Mouse (Mus musculus): ENCODE measurements around the gene Tex22.
A peak's percentile ranks its signal among the peaks of the same experiment; 100 is the strongest.

Tex22 gene

DNA sequence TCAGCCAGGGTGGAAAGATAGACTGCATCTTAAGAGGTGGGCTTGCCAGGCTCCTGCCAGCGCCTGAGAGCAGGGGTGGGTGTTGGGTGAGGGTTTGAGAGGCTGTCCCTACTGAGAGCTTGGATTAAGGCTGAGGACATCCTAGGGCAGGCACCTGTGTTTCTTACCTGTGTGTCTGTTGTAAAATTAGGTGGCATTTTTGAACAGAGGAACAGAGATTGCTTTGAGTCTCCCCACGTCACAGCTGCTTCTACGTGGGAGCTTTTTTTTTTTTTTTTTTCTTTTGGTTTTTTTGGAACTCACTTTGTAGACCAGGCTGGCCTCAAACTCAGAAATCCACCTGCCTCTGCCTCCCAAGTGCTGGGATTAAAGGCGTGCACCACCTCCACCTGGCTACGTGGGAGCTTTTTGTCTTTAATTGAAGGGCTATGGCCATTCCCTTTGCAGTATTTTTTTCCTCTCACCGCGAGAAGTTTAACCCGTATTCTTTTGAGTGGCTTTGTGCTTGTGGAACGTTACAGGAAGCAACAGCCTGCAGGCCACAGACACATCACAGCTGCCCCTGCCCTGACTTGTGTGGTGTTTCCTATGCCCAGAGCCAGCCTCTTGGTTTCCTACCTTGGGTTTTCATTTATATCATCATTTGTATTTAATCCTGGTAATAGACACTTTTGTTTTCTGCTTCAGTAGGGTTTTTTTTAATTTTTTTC lies 27.1 kb downstream of the Tex22 start:
- no peak for DNase-seq (ENCODE audit: low read depth, low spot score)

DNA sequence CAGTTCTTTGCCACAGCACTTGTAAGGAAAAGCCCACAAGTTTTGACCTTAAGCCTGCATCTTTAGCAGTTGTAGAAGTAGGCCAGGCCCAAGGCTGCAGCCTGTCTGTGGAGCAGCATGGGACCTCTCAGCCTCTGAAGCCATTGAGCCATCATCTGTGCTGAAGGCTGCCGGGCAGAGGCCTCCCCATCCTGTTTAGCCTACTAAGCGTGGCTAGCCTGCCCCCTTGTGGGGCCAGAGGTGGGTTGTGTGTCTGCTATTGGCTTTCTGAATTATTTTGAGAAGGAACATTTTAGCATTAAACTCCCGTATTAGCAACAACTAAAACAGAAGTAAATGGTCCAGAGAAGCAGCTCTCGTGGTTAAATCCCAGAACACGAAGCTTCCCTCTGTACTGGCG lies 28.2 kb downstream of the Tex22 start:
- DNase-seq (ENCODE audit: low read depth, low spot score), result peak; percentile 75

DNA sequence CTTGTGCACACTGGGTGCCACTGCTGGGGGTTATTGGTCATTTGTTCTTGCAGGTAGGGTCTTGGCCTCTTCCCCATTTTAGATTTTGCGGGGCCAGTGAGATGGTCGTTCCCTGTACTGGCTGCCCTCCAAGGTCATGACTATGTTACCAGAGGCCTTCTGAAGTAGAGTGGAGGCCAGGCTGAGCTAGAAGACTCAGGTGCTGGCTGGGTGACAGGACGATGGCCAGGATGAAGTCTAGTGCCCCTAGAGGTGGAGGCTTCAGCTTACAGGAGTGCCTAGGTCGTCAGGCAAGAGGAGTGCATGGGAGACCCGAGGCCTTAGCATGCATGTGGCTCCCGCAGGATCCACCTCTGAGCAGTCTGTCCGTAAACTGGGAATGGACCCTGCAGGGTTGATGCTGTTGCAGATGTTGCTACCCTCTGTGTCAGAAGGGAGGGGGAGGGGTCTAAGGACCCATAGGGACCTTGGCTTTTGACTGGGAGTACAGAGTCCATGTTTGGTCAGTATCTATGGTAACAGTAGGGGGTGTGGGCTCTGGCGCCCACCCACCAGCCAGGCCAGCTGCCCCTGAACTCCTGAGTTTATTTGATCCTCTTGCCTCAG lies 29.6 kb downstream of the Tex22 start:
- peak; percentile 82 for DNase-seq (ENCODE audit: low read depth, low spot score)

DNA sequence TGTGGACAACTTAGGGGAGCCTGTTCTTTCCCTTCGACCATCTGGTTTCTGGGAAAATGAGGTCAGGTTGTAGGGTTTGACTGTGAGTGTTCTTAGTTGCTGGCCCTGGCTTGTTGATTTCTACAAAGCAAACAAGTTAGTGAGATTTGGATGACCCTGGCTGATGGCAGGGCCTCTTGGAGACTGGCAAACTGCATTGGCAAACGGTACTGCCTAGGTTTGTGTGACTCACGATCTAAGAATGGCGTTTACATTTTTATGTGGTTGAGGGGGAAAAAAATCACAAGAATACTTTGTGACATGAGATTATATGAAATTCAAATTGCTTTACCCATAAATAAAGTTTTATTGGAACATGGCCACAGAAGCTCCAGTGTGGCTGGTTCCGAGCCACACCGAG lies 32.1 kb downstream of the Tex22 start:
- DNase-seq (ENCODE audit: low read depth, low spot score), result no peak

DNA sequence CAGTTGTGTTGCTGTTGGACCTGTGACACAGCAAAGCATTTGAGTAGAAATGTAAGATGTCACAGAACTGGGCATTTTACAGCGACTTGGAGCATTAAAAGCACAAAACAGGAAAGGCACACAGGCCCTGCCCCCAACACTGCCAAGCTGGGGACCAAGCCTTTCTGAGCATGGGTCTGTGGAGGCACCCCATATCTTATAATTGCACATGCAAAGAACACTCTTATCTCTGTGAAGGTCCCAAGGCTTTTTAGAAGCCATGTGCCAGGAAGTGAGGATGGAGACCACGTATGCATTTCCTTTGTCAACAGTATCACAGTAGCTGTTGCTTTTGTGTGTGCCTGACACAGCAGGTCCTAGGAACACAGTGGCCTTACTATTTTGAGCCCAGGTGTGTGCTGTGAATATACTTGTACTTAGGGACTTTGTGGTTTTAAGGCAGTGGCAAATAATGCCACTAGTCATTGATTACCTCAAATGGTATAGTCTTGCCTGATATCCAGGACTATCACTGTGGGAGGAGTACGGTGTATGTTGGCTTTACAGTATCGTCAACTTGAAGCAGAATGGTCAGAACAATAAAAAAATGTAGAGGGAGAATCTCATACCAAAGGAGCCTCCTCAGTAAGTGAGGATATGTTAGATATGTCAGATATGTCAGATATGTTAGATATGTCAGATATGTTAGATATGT lies 33.3 kb downstream of the Tex22 start:
- DNase-seq (ENCODE audit: low read depth, low spot score), result no peak

DNA sequence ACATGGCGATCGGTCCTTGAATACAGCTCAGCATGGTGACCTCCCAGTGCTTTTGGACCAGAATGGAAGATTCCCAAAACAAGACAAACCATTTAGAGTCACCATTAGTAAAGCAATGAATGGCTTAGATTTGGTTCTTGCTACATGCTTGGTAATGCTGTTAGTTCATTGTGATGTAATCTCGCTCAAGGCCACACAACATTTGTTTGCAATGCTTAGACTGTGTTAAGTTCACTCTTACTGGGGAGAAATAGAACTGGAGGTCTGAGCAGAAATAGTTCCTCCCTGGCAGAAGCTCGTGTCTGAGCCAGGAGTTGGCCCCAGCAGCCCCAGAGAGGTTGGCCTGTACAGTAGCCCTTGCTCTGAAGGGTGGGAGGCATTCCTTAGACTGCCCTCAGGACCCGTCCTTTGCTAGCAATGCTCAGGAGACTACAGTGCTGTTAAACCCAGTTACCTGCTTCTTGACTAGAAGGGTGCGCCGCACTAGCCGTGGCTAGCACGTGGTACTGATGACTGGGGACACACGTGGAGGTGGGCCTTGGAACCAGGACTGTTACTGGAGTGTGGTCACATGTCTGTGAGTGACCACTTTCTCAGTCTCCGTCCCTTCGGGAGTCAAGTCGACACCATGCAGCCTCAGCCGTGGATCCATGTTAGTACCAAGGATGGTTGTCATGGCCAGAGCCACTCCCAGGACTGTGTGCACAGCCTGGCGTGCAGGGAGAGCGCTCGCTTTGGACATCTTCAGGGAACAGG lies 34.4 kb downstream of the Tex22 start:
- DNase-seq (ENCODE audit: low read depth, low spot score), result no peak

DNA sequence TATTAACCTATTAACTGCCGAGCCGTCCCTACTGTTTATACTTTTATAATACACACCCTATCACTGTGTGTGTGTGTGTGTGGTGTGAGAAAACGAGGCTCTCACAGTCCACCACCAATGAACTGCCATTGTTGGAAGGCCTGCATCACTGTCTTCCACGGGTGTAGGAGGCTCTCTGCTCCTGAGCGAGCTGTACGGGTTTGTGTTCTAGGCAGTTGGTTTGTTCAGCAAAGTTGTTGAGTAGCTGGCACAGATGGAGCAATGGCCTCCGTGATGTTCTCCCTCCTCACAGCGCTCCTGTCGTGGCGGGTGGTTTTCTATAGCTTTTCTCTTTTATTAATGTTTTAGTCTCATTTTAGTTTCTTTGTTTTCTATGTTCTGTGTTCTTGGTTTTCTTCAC lies 35.5 kb downstream of the Tex22 start:
- DNase-seq (ENCODE audit: low read depth, low spot score), result no peak

DNA sequence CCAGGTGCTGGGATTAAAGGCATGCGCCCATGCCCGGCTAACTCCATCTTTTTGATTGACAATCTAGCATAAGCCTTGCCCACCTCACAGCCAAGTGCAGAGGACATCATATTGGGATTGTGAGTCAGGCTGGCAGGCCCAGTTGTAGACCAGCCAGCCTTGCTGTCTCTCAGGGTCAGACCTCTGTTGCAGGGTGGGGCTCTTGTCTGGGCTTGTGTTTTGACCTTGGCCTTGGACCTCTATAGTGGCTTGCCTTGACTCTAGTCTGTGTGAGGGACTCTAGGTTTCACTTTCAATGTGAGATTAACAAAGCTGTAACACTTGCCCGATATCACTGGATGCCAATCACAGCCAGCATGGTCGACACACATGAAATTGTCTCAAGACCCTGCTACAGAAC lies 39.8 kb downstream of the Tex22 start:
- no peak for DNase-seq (ENCODE audit: low read depth, low spot score)

DNA sequence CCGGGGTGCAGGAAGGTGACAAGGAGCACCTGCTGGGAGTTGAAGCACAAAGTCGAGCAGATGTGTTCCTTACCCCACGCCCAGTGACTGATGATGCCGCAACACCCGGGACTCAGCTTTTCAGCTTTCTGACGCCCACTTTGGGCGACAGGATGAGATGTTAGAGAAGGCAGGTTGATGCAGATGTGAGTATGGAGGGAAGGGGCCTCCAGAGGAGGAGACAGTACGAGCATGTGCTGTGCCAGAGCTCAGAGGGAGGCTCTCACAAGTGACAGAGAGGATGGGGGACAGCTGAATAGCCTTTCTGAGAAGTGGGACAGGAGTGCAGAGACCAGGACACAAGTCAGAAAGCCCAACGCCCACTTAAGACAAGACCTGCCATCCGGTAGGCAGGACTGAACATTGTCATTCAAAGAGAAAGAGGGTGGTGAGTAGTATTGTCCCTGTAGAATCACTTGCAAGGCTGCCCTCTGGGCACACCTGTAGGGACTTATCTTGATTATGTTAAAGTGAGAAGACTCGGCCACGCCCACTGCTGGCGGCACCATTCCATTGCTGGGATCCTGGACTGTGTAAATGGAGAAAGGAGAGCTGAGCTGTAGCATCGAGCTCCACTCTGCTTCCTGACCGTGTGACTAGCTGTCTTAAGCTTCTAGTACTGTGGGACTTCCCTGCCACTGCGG lies 40.7 kb downstream of the Tex22 start:
- peak; percentile 79 for DNase-seq (ENCODE audit: low read depth, low spot score)

DNA sequence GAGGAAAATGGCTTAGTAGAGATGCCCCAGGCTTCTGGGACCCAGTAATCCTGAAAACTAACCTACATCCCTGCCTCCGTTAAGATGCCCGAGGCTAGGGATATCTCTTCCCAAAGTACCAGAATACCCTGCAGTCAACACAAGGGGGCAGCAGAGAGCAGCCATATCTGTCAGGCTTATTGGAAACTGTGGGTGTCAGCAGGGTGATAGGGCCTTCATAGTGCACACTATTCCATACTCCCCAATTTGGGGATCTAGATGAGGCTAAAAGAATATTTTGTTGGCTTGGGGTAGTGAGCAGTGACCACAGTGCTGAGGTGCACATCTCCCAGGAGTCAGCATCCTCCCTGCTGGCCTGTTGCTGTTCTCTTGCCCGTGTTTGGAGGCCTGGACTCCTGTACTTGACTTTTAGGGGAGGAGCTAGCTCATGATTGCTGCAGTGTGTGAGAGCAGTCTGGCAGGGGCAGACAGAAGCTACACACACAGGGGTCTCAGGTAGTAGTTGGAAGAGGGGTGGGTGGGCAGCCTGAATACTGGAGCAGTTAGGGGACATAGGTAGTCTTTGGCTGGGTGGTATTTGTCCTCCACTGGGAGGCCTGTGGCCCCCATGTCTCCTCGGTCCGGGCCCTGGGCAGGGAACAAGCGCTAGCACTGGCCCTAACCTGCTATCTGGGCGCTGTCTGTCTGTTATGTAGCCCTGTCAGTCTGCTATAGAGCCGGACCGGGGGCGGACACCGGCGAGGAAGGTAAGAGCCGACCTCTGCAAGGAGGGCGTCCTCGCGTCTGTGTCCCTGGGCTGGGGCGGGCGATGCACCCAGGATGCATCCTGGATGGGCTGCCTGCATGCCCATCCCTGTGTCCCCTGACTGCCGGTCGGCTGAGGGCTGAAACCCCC lies 45.5 kb downstream of the Tex22 start:
- DNase-seq (ENCODE audit: low read depth, low spot score), result peak; percentile 82

DNA sequence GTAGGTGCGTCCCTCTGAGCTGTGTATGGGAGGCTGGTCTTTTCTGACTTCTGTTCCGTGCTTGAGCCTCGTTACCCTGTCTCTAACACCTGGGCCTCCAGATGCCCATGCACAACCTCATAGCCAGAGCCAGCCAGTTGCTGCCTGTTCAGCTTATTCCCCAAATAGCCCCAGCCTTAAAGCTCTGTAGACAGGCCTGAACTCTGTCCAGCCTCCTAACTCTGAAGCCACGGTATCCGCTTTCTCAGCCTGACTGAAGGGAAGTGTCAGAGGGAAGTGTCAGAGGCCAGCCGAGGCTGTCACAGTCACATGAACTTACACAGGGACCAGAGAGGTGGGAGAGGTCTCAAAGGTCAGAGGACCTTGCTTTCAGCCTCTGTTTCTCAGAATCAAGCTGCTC lies 50.4 kb downstream of the Tex22 start:
- no peak for DNase-seq (ENCODE audit: low read depth, low spot score)

DNA sequence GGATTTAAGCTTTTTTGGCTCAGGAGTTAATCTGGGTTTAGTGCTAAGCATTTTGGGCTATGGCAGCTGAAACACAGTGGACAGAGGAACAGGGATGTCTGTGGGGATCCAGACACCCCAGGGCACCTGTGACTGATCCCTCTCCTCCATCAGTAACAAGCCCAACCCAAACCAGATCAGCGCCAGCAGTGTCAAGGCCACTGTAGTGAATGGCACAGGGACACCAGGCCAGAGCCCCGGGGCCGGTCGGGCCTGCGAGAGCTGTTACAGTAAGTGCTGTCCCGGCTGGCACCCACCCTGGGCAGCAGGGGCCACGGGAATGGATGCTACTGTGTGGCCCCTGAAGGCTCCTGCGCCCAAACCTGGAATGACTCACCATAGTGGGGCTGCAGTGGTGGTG lies 56.4 kb downstream of the Tex22 start:
- no peak for DNase-seq (ENCODE audit: low read depth, low spot score)

DNA sequence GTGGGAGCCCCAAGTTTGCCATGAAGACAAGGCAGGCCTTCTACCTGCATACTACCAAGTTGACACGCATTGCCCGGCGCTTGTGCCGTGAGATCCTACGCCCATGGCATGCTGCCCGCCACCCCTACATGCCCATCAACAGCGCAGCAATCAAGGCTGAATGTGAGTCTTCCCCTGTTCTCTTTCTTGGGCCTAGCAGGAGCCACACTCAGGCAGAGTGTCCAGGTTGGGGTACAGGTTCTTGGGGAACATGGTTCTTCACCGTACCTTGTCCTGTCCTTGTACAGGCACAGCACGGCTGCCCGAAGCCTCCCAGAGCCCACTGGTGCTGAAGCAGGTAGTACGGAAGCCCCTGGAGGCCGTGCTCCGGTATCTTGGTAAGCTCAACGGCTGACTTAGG lies 57.3 kb downstream of the Tex22 start:
- DNase-seq (ENCODE audit: low read depth, low spot score), result no peak

DNA sequence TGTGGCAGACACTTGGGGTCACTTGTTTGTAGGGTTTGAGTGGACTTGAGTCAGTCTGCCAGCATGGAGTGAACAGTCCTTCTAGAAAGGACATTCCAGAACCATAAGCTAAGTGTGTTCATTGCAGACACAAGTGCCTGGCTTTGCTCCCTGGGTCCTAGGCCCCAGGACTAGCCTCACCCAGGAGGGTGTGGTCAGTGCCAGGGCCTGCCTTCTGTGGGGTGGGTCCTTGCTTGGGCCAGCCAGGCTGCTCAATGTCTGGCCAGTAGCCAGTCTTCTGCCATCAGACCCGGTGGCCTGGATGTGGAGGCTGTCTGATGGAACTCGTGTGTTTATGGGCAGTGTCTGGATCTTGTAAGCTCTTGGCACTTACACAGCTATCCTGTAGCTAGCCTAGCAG lies 58.3 kb downstream of the Tex22 start:
- DNase-seq (ENCODE audit: low read depth, low spot score), result no peak

DNA sequence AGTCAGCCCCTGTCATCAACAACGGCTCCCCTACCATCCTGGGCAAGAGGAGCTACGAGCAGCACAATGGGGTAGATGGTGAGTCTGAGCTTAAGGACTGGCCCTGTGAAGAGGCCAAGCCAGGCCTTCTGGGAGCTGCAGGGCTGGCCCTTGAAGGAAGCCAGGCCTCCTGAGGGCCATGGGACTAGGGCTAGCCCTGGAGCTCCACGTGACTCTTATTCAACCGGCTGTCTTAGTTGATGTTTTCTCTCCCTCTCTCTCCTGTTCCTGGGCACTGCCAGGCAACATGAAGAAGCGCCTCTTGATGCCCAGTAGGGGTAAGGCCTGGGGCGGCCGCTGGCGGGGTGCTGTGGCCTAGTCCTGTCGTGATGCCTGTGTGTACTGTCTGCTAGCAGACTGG lies 59.0 kb downstream of the Tex22 start:
- no peak for DNase-seq (ENCODE audit: low read depth, low spot score)

DNA sequence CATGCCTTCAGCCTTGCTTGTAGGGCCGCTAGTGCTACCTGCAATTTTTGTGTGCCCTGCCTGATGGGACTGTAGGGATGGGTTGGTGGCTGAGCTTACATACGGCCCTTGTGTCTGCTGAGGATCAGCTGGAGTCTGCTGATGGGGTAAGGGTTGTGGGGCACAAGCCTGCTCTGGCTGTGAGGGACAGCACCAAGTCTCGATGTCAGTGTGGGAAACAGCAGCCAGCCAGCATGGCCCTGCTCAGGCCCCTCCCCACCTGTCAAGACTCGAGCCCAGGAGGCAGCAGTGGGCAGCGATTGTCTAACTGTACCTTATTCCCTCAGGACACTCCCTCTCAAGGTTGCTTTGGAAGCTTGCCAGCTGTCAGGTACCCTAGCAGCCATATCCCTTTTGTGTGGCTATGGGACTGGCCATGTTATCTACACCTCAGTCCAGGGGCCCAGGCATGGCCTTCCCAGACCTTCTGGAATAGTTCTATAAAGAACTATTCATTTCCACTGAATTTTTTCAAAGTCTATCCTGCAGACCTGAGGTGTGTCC lies 59.6 kb downstream of the Tex22 start:
- DNase-seq (ENCODE audit: low read depth, low spot score), result no peak

DNA sequence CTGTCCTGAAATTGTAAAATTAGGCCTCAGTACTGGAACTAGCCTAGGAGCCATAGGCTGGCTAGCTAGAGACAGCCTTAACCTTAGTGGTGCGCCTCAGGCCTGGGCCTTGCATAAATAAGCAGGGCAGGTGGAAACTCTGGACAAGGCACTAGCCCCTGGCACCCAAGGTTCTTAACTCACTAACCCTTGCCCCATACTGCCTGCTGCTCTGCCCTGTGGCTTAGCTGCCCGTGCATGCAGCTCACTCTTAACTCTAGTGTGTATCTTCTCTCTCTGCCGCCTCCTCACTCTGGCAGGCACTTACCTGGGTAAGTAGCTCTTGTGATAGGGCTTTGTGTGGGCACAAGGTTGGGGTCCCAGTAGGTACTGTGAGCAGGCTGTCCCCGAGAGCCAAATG lies 60.2 kb downstream of the Tex22 start:
- DNase-seq (ENCODE audit: low read depth, low spot score), result no peak

DNA sequence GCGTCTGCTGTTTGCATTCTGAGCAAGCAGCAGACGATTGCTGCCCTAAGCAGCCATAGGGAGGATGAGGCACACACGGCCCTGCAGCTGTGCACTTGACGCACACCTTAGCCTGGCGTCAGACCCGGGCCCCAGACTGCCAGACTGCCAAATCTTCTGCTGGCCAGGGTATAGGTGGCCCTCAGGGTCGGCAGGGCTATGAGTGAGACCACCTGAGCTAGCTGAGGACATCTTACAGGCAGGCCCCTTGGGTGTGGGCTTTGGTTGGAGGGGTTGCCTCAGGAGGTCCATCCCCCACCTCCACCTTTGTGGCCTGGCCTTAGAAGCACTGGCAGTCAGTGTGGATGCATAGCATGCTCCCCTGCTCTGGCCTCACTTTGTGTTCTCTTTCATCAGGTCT lies 61.1 kb downstream of the Tex22 start:
- no peak for DNase-seq (ENCODE audit: low read depth, low spot score)

DNA sequence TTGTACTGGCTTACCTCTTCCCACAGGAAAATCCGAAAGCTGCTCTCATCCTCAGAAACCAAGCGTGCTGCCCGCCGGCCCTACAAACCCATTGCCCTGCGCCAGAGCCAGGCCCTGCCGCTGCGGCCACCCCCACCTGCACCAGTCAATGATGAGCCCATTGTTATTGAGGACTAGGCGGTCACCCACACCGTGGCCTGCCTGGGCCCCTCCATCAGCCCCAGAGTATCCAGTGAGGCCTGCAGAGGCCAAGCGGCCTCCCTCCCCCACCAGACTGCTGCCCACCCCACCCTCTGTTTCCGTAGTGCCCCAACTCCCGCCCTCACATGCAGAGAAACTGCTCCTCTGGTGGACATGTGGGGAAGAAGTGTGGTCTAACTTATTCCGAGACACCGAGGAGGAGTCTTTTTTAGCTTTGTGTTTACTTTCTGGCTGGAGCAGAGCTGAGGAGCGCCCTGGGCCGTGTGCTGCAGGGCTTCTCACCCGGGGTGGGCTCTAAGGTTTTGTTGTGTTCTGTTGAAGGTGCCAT lies 62.3 kb downstream of the Tex22 start:
- peak; percentile 31 for DNase-seq (ENCODE audit: low read depth, low spot score)
